ENCODE assay signal across 22 mouse cellular contexts in genomic region chr5:97906537-97907266, GRCm38 (mm10).
DNase-seq lines count a peak whose midpoint lies in the region; ATAC-seq and TF ChIP-seq lines count a peak whose summit lies in the region.
"Had no signal": no experiment of that assay in that cellular context is flagged by ENCODE, and none has a peak within 500 bp of the region (broad histone marks: within the 10 kb centered on the region; RNA-seq: fewer than 3 reads in every experiment).

No protein-coding gene starts in this region.

- no peak for ATAC-seq in forebrain, embryonic 13.5 days
- no peak for ATAC-seq in forebrain, embryonic 11.5 days (replicated peaks; ENCODE audit: low FRiP score)
- no peak for ATAC-seq in heart, embryonic 11.5 days (replicated peaks; ENCODE audit: insufficient number of reproducible peaks, low FRiP score, low TSS enrichment)
- ATAC-seq in stomach, postnatal 0 days (ENCODE audit: low FRiP score, low TSS enrichment) = no peak
- ATAC-seq: liver, embryonic 12.5 days had no signal

- H3K9me3 ChIP-seq in forebrain, embryonic 13.5 days (replicated peaks) = no peaks in the 10 kb centered on the region
- H3K9me3 ChIP-seq in forebrain, embryonic 11.5 days (ENCODE audit: control insufficient read depth, low read length) = no peaks in the 10 kb centered on the region
- H3K9me3 ChIP-seq in heart, embryonic 11.5 days (replicated peaks; ENCODE audit: control insufficient read depth, low read length) = no peaks in the 10 kb centered on the region
- H3K9me3 ChIP-seq in stomach, postnatal 0 days (ENCODE audit: control insufficient read depth, low read length) = no peaks in the 10 kb centered on the region
- H3K9me3 ChIP-seq: embryonic facial prominence, embryonic 10.5 days; limb, embryonic 13.5 days; liver, embryonic 12.5 days; midbrain, embryonic 12.5 days; neural tube, embryonic 15.5 days had no signal

- 86% methylated on average over 13 of the region's 13 CpGs for WGBS in forebrain, embryonic 13.5 days
- 85% methylated on average over 13 of the region's 13 CpGs for WGBS in forebrain, embryonic 11.5 days
- 68% methylated on average over 13 of the region's 13 CpGs for WGBS in heart, embryonic 11.5 days (ENCODE audit: insufficient replicate concordance)
- WGBS in stomach, postnatal 0 days = 91% methylated on average over 13 of the region's 13 CpGs

- 0 out of 2 replicates have a peak overlapping the region, but pooled peaks have one; percentile 45 for H3K27ac ChIP-seq in forebrain, embryonic 13.5 days
- no peak overlapping the region for H3K27ac ChIP-seq in forebrain, embryonic 11.5 days (ENCODE audit: low read depth, low read length)
- H3K27ac ChIP-seq in heart, embryonic 11.5 days (ENCODE audit: low read depth, low read length) = no peak overlapping the region
- H3K27ac ChIP-seq in stomach, postnatal 0 days (replicated peaks) = no peak overlapping the region
- H3K27ac ChIP-seq: embryonic facial prominence, embryonic 10.5 days; hindbrain, embryonic 14.5 days; kidney, postnatal 0 days; limb, embryonic 13.5 days; liver, embryonic 12.5 days; midbrain, embryonic 12.5 days; neural tube, embryonic 15.5 days had no signal

- TF ChIP-seq CTCF in stomach, postnatal 0 days (IDR thresholded peaks at IDR 0.05; ENCODE audit: low read depth) = no peak

- intact Hi-C loops in heart, postnatal 10 days (cut with DNase I) = no loop called here
- intact Hi-C loops in left cerebral cortex, postnatal 36 days (cut with DNase I) = no loop called here
- intact Hi-C loops in left cerebral cortex, postnatal 4 days (cut with DNase I) = no loop called here

- no peak overlapping the region for H3K4me2 ChIP-seq in forebrain, embryonic 13.5 days
- no peak overlapping the region for H3K4me2 ChIP-seq in forebrain, embryonic 11.5 days (ENCODE audit: low read depth, low read length, severe bottlenecking)
- H3K4me2 ChIP-seq in heart, embryonic 11.5 days = peak overlapping the region; percentile 32; the same call in 1 of the 2 replicates
- no peak overlapping the region for H3K4me2 ChIP-seq in stomach, postnatal 0 days (replicated peaks; ENCODE audit: low read depth)
- H3K4me2 ChIP-seq: hindbrain, embryonic 14.5 days; limb, embryonic 13.5 days; liver, embryonic 12.5 days; midbrain, embryonic 12.5 days; neural tube, embryonic 15.5 days had no signal

- no peak for TF ChIP-seq EP300 in stomach, postnatal 0 days (optimal IDR thresholded peaks at IDR 0.05)

- H3K9ac ChIP-seq in forebrain, embryonic 13.5 days = no peak overlapping the region
- no peak overlapping the region for H3K9ac ChIP-seq in forebrain, embryonic 11.5 days (ENCODE audit: low read length)
- H3K9ac ChIP-seq in heart, embryonic 11.5 days (ENCODE audit: low read depth, low read length) = no peak overlapping the region
- H3K9ac ChIP-seq in stomach, postnatal 0 days (ENCODE audit: low read length) = no peak overlapping the region
- H3K9ac ChIP-seq: hindbrain, embryonic 14.5 days; limb, embryonic 13.5 days; liver, embryonic 12.5 days; midbrain, embryonic 12.5 days; neural tube, embryonic 15.5 days had no signal

- no peaks in the 10 kb centered on the region for H3K36me3 ChIP-seq in forebrain, embryonic 13.5 days (ENCODE audit: poor library complexity, severe bottlenecking)
- H3K36me3 ChIP-seq in forebrain, embryonic 11.5 days (ENCODE audit: control insufficient read depth, insufficient read depth, low read length) = no peaks in the 10 kb centered on the region
- no peaks in the 10 kb centered on the region for H3K36me3 ChIP-seq in heart, embryonic 11.5 days (ENCODE audit: control insufficient read depth, insufficient read depth, low read length)
- no peaks in the 10 kb centered on the region for H3K36me3 ChIP-seq in stomach, postnatal 0 days (ENCODE audit: control insufficient read depth, insufficient read depth, low read length)
- H3K36me3 ChIP-seq: embryonic facial prominence, embryonic 10.5 days; limb, embryonic 13.5 days; liver, embryonic 12.5 days; midbrain, embryonic 12.5 days; neural tube, embryonic 15.5 days had no signal

- no peaks in the 10 kb centered on the region for H3K4me1 ChIP-seq in forebrain, embryonic 13.5 days
- H3K4me1 ChIP-seq in forebrain, embryonic 11.5 days (replicated peaks; ENCODE audit: control insufficient read depth, insufficient read depth, low read length) = no peaks in the 10 kb centered on the region
- H3K4me1 ChIP-seq in heart, embryonic 11.5 days (ENCODE audit: control insufficient read depth, insufficient read depth, low read length) = 0 out of 2 replicates have a peak, but pooled peaks cover 4% of the 10 kb centered on the region
- no peaks in the 10 kb centered on the region for H3K4me1 ChIP-seq in stomach, postnatal 0 days (replicated peaks; ENCODE audit: control insufficient read depth, insufficient read depth)
- H3K4me1 ChIP-seq: liver, embryonic 12.5 days; midbrain, embryonic 12.5 days; neural tube, embryonic 15.5 days had no signal

- H3K27me3 ChIP-seq in forebrain, embryonic 13.5 days = no peaks in the 10 kb centered on the region
- no peaks in the 10 kb centered on the region for H3K27me3 ChIP-seq in forebrain, embryonic 11.5 days (ENCODE audit: control insufficient read depth, insufficient read depth, low read length)
- no peaks in the 10 kb centered on the region for H3K27me3 ChIP-seq in heart, embryonic 11.5 days (ENCODE audit: control insufficient read depth, insufficient read depth, low read length)
- no peaks in the 10 kb centered on the region for H3K27me3 ChIP-seq in stomach, postnatal 0 days (ENCODE audit: control insufficient read depth, insufficient read depth, low read length)
- H3K27me3 ChIP-seq: limb, embryonic 13.5 days; liver, embryonic 12.5 days; midbrain, embryonic 12.5 days; neural tube, embryonic 15.5 days had no signal

- H3K4me3 ChIP-seq in forebrain, embryonic 13.5 days = no peak overlapping the region
- H3K4me3 ChIP-seq in forebrain, embryonic 11.5 days (ENCODE audit: low read depth, low read length) = no peak overlapping the region
- no peak overlapping the region for H3K4me3 ChIP-seq in heart, embryonic 11.5 days (ENCODE audit: low read depth, low read length)
- H3K4me3 ChIP-seq in stomach, postnatal 0 days (ENCODE audit: low read depth, low read length) = no peak overlapping the region
- H3K4me3 ChIP-seq: embryonic facial prominence, embryonic 10.5 days; limb, embryonic 13.5 days; liver, embryonic 12.5 days; midbrain, embryonic 12.5 days; neural tube, embryonic 15.5 days had no signal

- DNase-seq in forebrain, embryonic 11.5 days (ENCODE audit: low spot score) = no peak
- no peak for DNase-seq in heart, postnatal 10 days
- peak; percentile 22 to 32 for DNase-seq in left cerebral cortex, postnatal 36 days (ENCODE audit: low spot score in 2 of 2)
- DNase-seq in left cerebral cortex, postnatal 4 days = no peak
- no peak for DNase-seq in lung, postnatal 36 days
- DNase-seq in stomach, postnatal 0 days (ENCODE audit: low spot score) = no peak
- DNase-seq: cerebellum, adult 18-20 months; gastrocnemius, postnatal 36 days; heart, postnatal 36 days; kidney, adult 2 months; lung, adult 18-20 months; lung, postnatal 10 days; right cerebral cortex, postnatal 4 days had no signal

Comparison
In these comparisons a context has a peak if more than half of its experiments do, and no peak if none do; other contexts are left out.
1. DNase-seq: peak in left cerebral cortex, postnatal 36 days (2 of 2); none in forebrain, embryonic 11.5 days (single experiment), heart, postnatal 10 days (0 of 2), left cerebral cortex, postnatal 4 days (single experiment), lung, postnatal 36 days (single experiment) and stomach, postnatal 0 days (single experiment).